Mouse (Mus musculus): ENCODE measurements around the gene Smyd4. TPM values are rescaled to one million over a fixed set of nuclear protein-coding genes. Genes with fewer than 3 reads are reported as not detected.

Gene Smyd4
- polyA plus RNA-seq, 1 experiment from 2014 or later = 4.6 TPM

- Histone ChIP-seq H3K4me3 (ENCODE audit: low read depth, low read length) (no peak overlapping the region), H3K4me2 (ENCODE audit: low read depth, low read length) (no peak overlapping the region), H3K9me3 (replicated peaks; ENCODE audit: control insufficient read depth, low read length) (no peaks in the 10 kb centered on the region), H3K4me1 (ENCODE audit: control insufficient read depth, low read depth, low read length) (no peaks in the 10 kb centered on the region; the same call in 1 of the 2 replicates), H3K27me3 (ENCODE audit: control insufficient read depth, insufficient read depth, low read depth, low read length) (no peaks in the 10 kb centered on the region), H3K27ac (ENCODE audit: low read length) (no peak overlapping the region), H3K9ac (ENCODE audit: low read depth, low read length) (no peak overlapping the region), H3K36me3 (ENCODE audit: control insufficient read depth, insufficient read depth) (no peaks in the 10 kb centered on the region)
- no peak for ATAC-seq (ENCODE audit: low read depth)
- WGBS (ENCODE audit: insufficient replicate concordance) = 68% methylated on average over 7 of the region's 7 CpGs
These were observed 71.8 kb downstream of the Smyd4 start for GRCm38 (mm10) chr11:75420037-75420436.

- ATAC-seq (ENCODE audit: low read depth) = no peak
These were observed 72.7 kb downstream of the Smyd4 start for GRCm38 (mm10) chr11:75420810-75421374.

GRCm38 (mm10) chr11:75421375-75422012 is 73.3 kb downstream of the Smyd4 start:
- peak overlapping the region; percentile 25 for H3K4me2 ChIP-seq (ENCODE audit: low read depth, low read length)
- no peaks in the 10 kb centered on the region for H3K9me3 ChIP-seq (replicated peaks; ENCODE audit: control insufficient read depth, low read length)
- peak overlapping the region; percentile 52 for H3K4me3 ChIP-seq (ENCODE audit: low read depth, low read length)
- WGBS (ENCODE audit: insufficient replicate concordance) = 51% methylated on average over 6 of the region's 6 CpGs
- H3K27me3 ChIP-seq (ENCODE audit: control insufficient read depth, insufficient read depth, low read depth, low read length) = no peaks in the 10 kb centered on the region
- ATAC-seq (ENCODE audit: low read depth) = no peak
- H3K27ac ChIP-seq (ENCODE audit: low read length) = 0 out of 2 replicates have a peak overlapping the region, but pooled peaks have one; percentile 38
- peak overlapping the region; percentile 30 for H3K9ac ChIP-seq (ENCODE audit: low read depth, low read length)
- H3K36me3 ChIP-seq (ENCODE audit: control insufficient read depth, insufficient read depth) = no peaks in the 10 kb centered on the region
- no peaks in the 10 kb centered on the region; the same call in 1 of the 2 replicates for H3K4me1 ChIP-seq (ENCODE audit: control insufficient read depth, low read depth, low read length)

More at GRCm38 (mm10) chr11:75420810-75421374, 72.7 kb downstream of the Smyd4 start:
- Histone ChIP-seq H3K9me3 (replicated peaks; ENCODE audit: control insufficient read depth, low read length) (no peaks in the 10 kb centered on the region), H3K4me3 (ENCODE audit: low read depth, low read length) (peak overlapping the region; percentile 52), H3K9ac (ENCODE audit: low read depth, low read length) (no peak overlapping the region), H3K27me3 (ENCODE audit: control insufficient read depth, insufficient read depth, low read depth, low read length) (no peaks in the 10 kb centered on the region), H3K27ac (ENCODE audit: low read length) (no peak overlapping the region), H3K4me2 (ENCODE audit: low read depth, low read length) (peak overlapping the region; percentile 25), H3K36me3 (ENCODE audit: control insufficient read depth, insufficient read depth) (no peaks in the 10 kb centered on the region), H3K4me1 (ENCODE audit: control insufficient read depth, low read depth, low read length) (no peaks in the 10 kb centered on the region; the same call in 1 of the 2 replicates)
- WGBS (ENCODE audit: insufficient replicate concordance) = 43% methylated on average over 5 of the region's 5 CpGs

GRCm38 (mm10) chr11:75422013-75422792 is 74.0 kb downstream of the Smyd4 start, which contains the start of gene Serpinf1:
Gene Serpinf1 (minus strand): TSS chr11:75422701.
- ATAC-seq (ENCODE audit: low read depth) = peak; percentile 46
- no peaks in the 10 kb centered on the region for H3K27me3 ChIP-seq (ENCODE audit: control insufficient read depth, insufficient read depth, low read depth, low read length)
- H3K4me1 ChIP-seq (ENCODE audit: control insufficient read depth, low read depth, low read length) = no peaks in the 10 kb centered on the region; the same call in 1 of the 2 replicates
- peak within 1 kb of the TSS; percentile 52 for H3K4me3 ChIP-seq (ENCODE audit: low read depth, low read length)
- H3K4me2 ChIP-seq (ENCODE audit: low read depth, low read length) = peak within 1 kb of the TSS; percentile 25
- no peaks in the 10 kb centered on the region for H3K9me3 ChIP-seq (replicated peaks; ENCODE audit: control insufficient read depth, low read length)
- H3K9ac ChIP-seq (ENCODE audit: low read depth, low read length) = peak within 1 kb of the TSS; percentile 30
- 27% methylated on average over 10 of the region's 10 CpGs for WGBS (ENCODE audit: insufficient replicate concordance)
- H3K27ac ChIP-seq (ENCODE audit: low read length) = peak within 1 kb of the TSS; percentile 64; the same call in 1 of the 2 replicates
- no peaks in the 10 kb centered on the region for H3K36me3 ChIP-seq (ENCODE audit: control insufficient read depth, insufficient read depth)

GRCm38 (mm10) chr11:75423091-75423490 is 74.9 kb downstream of the Smyd4 start:
- Histone ChIP-seq H3K36me3 (ENCODE audit: control insufficient read depth, insufficient read depth) (no peaks in the 10 kb centered on the region), H3K9ac (ENCODE audit: low read depth, low read length) (no peak overlapping the region), H3K27ac (ENCODE audit: low read length) (no peak overlapping the region), H3K4me1 (ENCODE audit: control insufficient read depth, low read depth, low read length) (no peaks in the 10 kb centered on the region; the same call in 1 of the 2 replicates), H3K4me2 (ENCODE audit: low read depth, low read length) (no peak overlapping the region), H3K27me3 (ENCODE audit: control insufficient read depth, insufficient read depth, low read depth, low read length) (no peaks in the 10 kb centered on the region), H3K4me3 (ENCODE audit: low read depth, low read length) (no peak overlapping the region), H3K9me3 (replicated peaks; ENCODE audit: control insufficient read depth, low read length) (no peaks in the 10 kb centered on the region)
- ATAC-seq (ENCODE audit: low read depth) = no peak
- WGBS (ENCODE audit: insufficient replicate concordance) = 59% methylated on average over 3 of the region's 3 CpGs

GRCm38 (mm10) chr11:75424033-75424432 is 75.8 kb downstream of the Smyd4 start:
- H3K4me1 ChIP-seq (ENCODE audit: control insufficient read depth, low read depth, low read length) = no peaks in the 10 kb centered on the region; the same call in none of the 2 replicates
- H3K27me3 ChIP-seq (ENCODE audit: control insufficient read depth, insufficient read depth, low read depth, low read length) = no peaks in the 10 kb centered on the region
- ATAC-seq (ENCODE audit: low read depth) = 0 out of 2 replicates have a peak, but pooled peaks have one; percentile 25
- H3K36me3 ChIP-seq (ENCODE audit: control insufficient read depth, insufficient read depth) = no peaks in the 10 kb centered on the region
- 69% methylated on average over 9 of the region's 9 CpGs for WGBS (ENCODE audit: insufficient replicate concordance)
- H3K4me3 ChIP-seq (ENCODE audit: low read depth, low read length) = no peak overlapping the region
- H3K4me2 ChIP-seq (ENCODE audit: low read depth, low read length) = no peak overlapping the region
- no peak overlapping the region for H3K9ac ChIP-seq (ENCODE audit: low read depth, low read length)
- H3K27ac ChIP-seq (ENCODE audit: low read length) = peak overlapping the region; percentile 58
- no peaks in the 10 kb centered on the region for H3K9me3 ChIP-seq (replicated peaks; ENCODE audit: control insufficient read depth, low read length)

- H3K4me3 ChIP-seq (ENCODE audit: low read depth, low read length) = no peak overlapping the region
- no peaks in the 10 kb centered on the region; the same call in none of the 2 replicates for H3K4me1 ChIP-seq (ENCODE audit: control insufficient read depth, low read depth, low read length)
- H3K4me2 ChIP-seq (ENCODE audit: low read depth, low read length) = no peak overlapping the region
- peak overlapping the region; percentile 58 for H3K27ac ChIP-seq (ENCODE audit: low read length)
- no peak overlapping the region for H3K9ac ChIP-seq (ENCODE audit: low read depth, low read length)
- H3K27me3 ChIP-seq (ENCODE audit: control insufficient read depth, insufficient read depth, low read depth, low read length) = no peaks in the 10 kb centered on the region
- H3K9me3 ChIP-seq (replicated peaks; ENCODE audit: control insufficient read depth, low read length) = no peaks in the 10 kb centered on the region
- ATAC-seq (ENCODE audit: low read depth) = peak; percentile 54
- no peaks in the 10 kb centered on the region for H3K36me3 ChIP-seq (ENCODE audit: control insufficient read depth, insufficient read depth)
- 73% methylated on average over 3 of the region's 3 CpGs for WGBS (ENCODE audit: insufficient replicate concordance)
These were observed 76.2 kb downstream of the Smyd4 start for GRCm38 (mm10) chr11:75424459-75424858.

- Histone ChIP-seq H3K9ac (ENCODE audit: low read depth, low read length) (no peak overlapping the region), H3K36me3 (ENCODE audit: control insufficient read depth, insufficient read depth) (peaks cover 11% of the 10 kb centered on the region), H3K27me3 (ENCODE audit: control insufficient read depth, insufficient read depth, low read depth, low read length) (no peaks in the 10 kb centered on the region), H3K4me1 (ENCODE audit: control insufficient read depth, low read depth, low read length) (no peaks in the 10 kb centered on the region; the same call in none of the 2 replicates), H3K4me3 (ENCODE audit: low read depth, low read length) (no peak overlapping the region), H3K4me2 (ENCODE audit: low read depth, low read length) (no peak overlapping the region), H3K27ac (ENCODE audit: low read length) (no peak overlapping the region), H3K9me3 (replicated peaks; ENCODE audit: control insufficient read depth, low read length) (0 out of 2 replicates have a peak, but pooled peaks cover under 1% of the 10 kb centered on the region)
- 0 out of 2 replicates have a peak, but pooled peaks have one; percentile 19 for ATAC-seq (ENCODE audit: low read depth)
- WGBS (ENCODE audit: insufficient replicate concordance) = 28% methylated on average over 9 of the region's 9 CpGs
These were observed 80.9 kb downstream of the Smyd4 start for GRCm38 (mm10) chr11:75429019-75429705.
